Mouse (Mus musculus) ES-Bruce4 (cell line): ENCODE measurements around the gene Coro6.

ENCODE experiments used
- CTCF ChIP-seq: IDR thresholded peaks from one replicate; pipeline ENCODE4 v1.8.1; 2011; ENCODE audit warnings: low read depth, low read length
- EP300 ChIP-seq: IDR thresholded peaks from 2 replicates; pipeline ENCODE4 v1.6.1; 2011; ENCODE audit warnings: low read depth, low read length; ENCODE audit not compliant: insufficient read depth
- POLR2A ChIP-seq: IDR thresholded peaks from one replicate; pipeline ENCODE4 v1.8.1; 2011; ENCODE audit warnings: low read length; ENCODE audit not compliant: insufficient read depth

DNA sequence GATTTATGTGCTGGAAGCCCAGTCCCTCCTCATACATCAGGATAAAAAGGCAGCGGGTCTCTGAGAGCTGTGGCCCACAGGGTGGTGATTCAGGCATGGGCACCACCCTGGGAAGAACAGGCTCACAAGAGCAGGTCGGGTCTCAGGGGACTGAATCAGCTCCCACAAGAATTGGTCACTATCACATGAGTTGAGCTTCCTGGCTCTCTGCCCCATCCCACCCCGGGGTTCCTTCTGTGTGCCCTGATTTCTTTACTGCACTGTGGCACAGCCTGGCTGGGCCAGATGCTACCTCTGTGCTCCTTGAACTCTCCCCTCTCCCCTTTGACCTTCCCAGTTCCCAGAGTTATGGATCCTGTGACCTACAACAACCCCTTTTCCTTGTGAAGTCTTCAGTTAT is 20.8 kb downstream of the Coro6 start:
- TF ChIP-seq CTCF, result no peak
- no peak for TF ChIP-seq EP300
- no peak for TF ChIP-seq POLR2A
